Mouse (Mus musculus): Measurements from ENCODE around the gene Teddm2.

DNA sequence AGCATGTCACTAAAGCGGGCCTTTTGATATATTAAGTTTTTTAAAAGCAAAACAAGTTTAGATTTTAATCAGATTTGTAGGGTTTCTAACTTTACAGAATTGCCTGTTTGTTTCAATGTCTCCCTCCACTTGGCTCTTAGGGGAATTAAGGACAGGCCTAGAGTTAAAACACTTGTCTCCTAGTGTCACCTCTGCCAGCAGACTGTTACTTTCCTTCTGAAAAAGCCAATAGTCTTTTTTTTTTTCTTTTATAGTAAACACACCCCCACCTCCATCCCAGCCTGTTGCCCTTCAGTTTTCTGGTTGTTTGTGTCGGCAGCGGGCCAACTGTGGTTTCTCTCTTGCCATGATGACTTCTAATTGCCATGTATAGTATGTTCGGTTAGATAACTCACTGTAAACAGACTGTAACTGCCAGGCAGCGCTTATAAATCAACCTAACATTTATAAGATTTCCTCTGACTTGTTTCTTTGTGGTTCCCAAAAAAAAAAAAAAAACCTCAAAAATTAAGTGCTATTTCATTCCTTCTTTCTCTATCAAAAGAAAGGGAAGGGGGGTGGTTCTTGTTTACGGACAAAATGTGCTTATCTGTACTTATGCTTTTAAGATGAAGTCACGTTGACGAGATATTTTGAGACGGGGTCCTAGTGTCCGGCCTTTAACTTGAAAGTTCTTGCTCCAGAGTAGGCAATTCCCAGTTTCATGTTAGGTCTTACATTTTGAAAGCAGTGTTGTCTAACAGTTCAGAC is 9.4 kb upstream of the Teddm2 start:
- TF ChIP-seq CTCF (IDR thresholded peaks at IDR 0.05; ENCODE audit: control insufficient read depth, insufficient read depth, insufficient replicate concordance, low read depth, low read length) (no peak), POLR2A (IDR thresholded peaks at IDR 0.05; ENCODE audit: control insufficient read depth, low read depth, low read length) (no peak)

Data from testis, adult 2 months (tissue).